Mouse (Mus musculus) liver, adult 2 months (tissue): ENCODE results near the gene Acvr1. TPM values are rescaled to one million over a fixed set of nuclear protein-coding genes. Genes with fewer than 3 reads are reported as not detected.

Experiments
- DNase-seq: peaks from one replicate; pipeline ENCODE4 v3.0.0-alpha.2; 2011; ENCODE audit warnings: low read depth, low spot score; ENCODE audit errors: extremely low read depth
- H3K27ac ChIP-seq: fragments of 200-500 bp; replicated peaks from 2 replicates; pipeline ENCODE4 v1.5.1; 2012; ENCODE audit warnings: low read depth, mild to moderate bottlenecking, control low read depth, inconsistent platforms, low read length; ENCODE audit not compliant: insufficient read depth
- H3K27me3 ChIP-seq: fragments of 200-500 bp; 2 replicates; pipeline ENCODE4 v1.6.1; 2012; ENCODE audit warnings: mild to moderate bottlenecking, moderate library complexity, low read length, inconsistent platforms; ENCODE audit not compliant: control insufficient read depth, insufficient read depth
- H3K36me3 ChIP-seq: fragments of 200-500 bp; 2 replicates; pipeline ENCODE4 v1.6.1; 2012; ENCODE audit warnings: low read length, inconsistent platforms; ENCODE audit not compliant: control insufficient read depth, insufficient read depth
- H3K4me1 ChIP-seq: fragments of 200-500 bp; 2 replicates; pipeline ENCODE4 v1.6.1; 2011; ENCODE audit warnings: low read length; ENCODE audit not compliant: control insufficient read depth, insufficient read depth
- H3K4me3 ChIP-seq: fragments of 200-500 bp; 2 replicates; pipeline ENCODE4 v1.5.1; 2011; ENCODE audit warnings: low read depth, mild to moderate bottlenecking, control low read depth, low read length, moderate library complexity; ENCODE audit not compliant: insufficient read depth
- H3K79me2 ChIP-seq: fragments of 200-500 bp; 2 replicates; pipeline ENCODE4 v1.6.1; 2012; ENCODE audit warnings: inconsistent platforms, mild to moderate bottlenecking, low read length, moderate library complexity; ENCODE audit not compliant: control insufficient read depth, insufficient read depth
- H3K9ac ChIP-seq: fragments of 200-500 bp; 2 replicates; pipeline ENCODE4 v1.6.1; 2012; ENCODE audit warnings: low read depth, mild to moderate bottlenecking, control low read depth, inconsistent platforms, low read length
- CTCF ChIP-seq: fragments of 200-500 bp; IDR thresholded peaks from 2 replicates; pipeline ENCODE4 v1.5.1; 2011; ENCODE audit warnings: low read depth, low read length, control low read depth
- POLR2A ChIP-seq: fragments of 200-500 bp; IDR thresholded peaks from 2 replicates; pipeline ENCODE4 v1.6.1; 2011; ENCODE audit warnings: low read length, control low read depth; ENCODE audit not compliant: insufficient read depth; ENCODE audit errors: extremely low read depth
- WGBS: fragments of 180-500 bp; shearing (Covaris S2); methylation state at CpG from one replicate; pipeline ENCODE4 v1.1.7; 2018; 5-methylcytosine and 5-hydroxymethylcytosine counted together
- polyA plus RNA-seq: library from polyadenylated mRNA; depleted of rRNA; stranded (reverse); fragments of >200 nt; gene quantifications from 2 replicates; pipeline ENCODE4 v1.2.3, GENCODE M21; 2012; rRNA removed
- total RNA-seq: library from RNA; depleted of rRNA; stranded (reverse); fragments of >200 nt; gene quantifications from 2 replicates; pipeline ENCODE4 v1.2.3, GENCODE M21; 2014; rRNA removed

Acvr1 gene
- total and polyA plus RNA-seq, 2 experiments: 5.7 to 8.4 TPM

GRCm38 (mm10) chr2:58357068-58357413 is 209.9 kb downstream of the Acvr1 start:
- DNase-seq: no peak
- no peaks in the 10 kb centered on the region for H3K79me2 ChIP-seq
- peak overlapping the region; percentile 41 for H3K4me3 ChIP-seq
- TF ChIP-seq POLR2A (no peak), CTCF (no peak)
- H3K9ac ChIP-seq: no peak overlapping the region
- no peaks in the 10 kb centered on the region for H3K36me3 ChIP-seq
- peaks cover 9% of the 10 kb centered on the region; the same call in 1 of the 2 replicates for H3K27me3 ChIP-seq
- H3K27ac ChIP-seq: no peak overlapping the region
- WGBS: under 1% methylated on average over 7 of the region's 7 CpGs
- H3K4me1 ChIP-seq: peaks cover 4% of the 10 kb centered on the region; the same call in 1 of the 2 replicates

DNA sequence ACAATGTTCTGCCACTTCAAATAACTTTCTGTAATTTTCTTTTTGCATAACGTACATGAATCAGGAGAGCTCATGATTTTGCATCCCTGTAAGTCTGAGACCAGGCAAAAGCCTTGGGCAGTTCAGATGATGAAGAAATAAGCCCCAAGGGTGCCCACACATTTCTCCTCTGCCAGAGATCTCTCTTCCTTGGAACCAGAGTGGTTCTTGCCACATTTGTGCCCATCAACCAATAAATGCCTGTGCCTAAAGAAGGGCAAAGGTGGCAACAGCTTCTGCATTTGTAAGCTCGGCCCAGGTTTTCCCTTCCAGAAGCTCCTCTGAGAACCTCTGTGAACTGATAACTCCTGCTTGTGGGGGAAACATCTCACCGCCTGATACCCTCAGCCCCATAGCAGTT is 212.6 kb downstream of the Acvr1 start:
- no peaks in the 10 kb centered on the region for H3K79me2 ChIP-seq
- H3K27ac ChIP-seq: no peak overlapping the region
- no peak overlapping the region for H3K9ac ChIP-seq
- no peak for TF ChIP-seq POLR2A
- no peak for TF ChIP-seq CTCF
- H3K4me3 ChIP-seq: no peak overlapping the region
- H3K4me1 ChIP-seq: peaks cover 4% of the 10 kb centered on the region; the same call in 1 of the 2 replicates
- 88% methylated on average over 3 of the region's 3 CpGs for WGBS
- H3K36me3 ChIP-seq: no peaks in the 10 kb centered on the region
- peaks cover 9% of the 10 kb centered on the region; the same call in 1 of the 2 replicates for H3K27me3 ChIP-seq
- no peak for DNase-seq

GRCm38 (mm10) chr2:58352846-58353245 is 214.1 kb downstream of the Acvr1 start:
- no peak for DNase-seq
- Histone ChIP-seq H3K27ac (no peak overlapping the region), H3K9ac (no peak overlapping the region), H3K4me3 (no peak overlapping the region), H3K79me2 (no peaks in the 10 kb centered on the region), H3K36me3 (no peaks in the 10 kb centered on the region), H3K27me3 (peaks cover 9% of the 10 kb centered on the region; the same call in 1 of the 2 replicates), H3K4me1 (peaks cover 4% of the 10 kb centered on the region; the same call in 1 of the 2 replicates)
- TF ChIP-seq POLR2A (no peak), CTCF (no peak)
- WGBS: 71% methylated on average over 5 of the region's 5 CpGs

GRCm38 (mm10) chr2:58350657-58351056 is 216.3 kb downstream of the Acvr1 start:
- DNase-seq: no peak
- Histone ChIP-seq H3K4me1 (no peaks in the 10 kb centered on the region), H3K4me3 (no peak overlapping the region), H3K36me3 (no peaks in the 10 kb centered on the region), H3K27ac (no peak overlapping the region), H3K79me2 (no peaks in the 10 kb centered on the region), H3K27me3 (no peaks in the 10 kb centered on the region), H3K9ac (no peak overlapping the region)
- 88% methylated on average over 2 of the region's 2 CpGs for WGBS
- TF ChIP-seq POLR2A (no peak), CTCF (no peak)

Other genes starting within 250 kb of the Acvr1 start
- gene Acvr1c, start 209.3 kb downstream of the Acvr1 start, total RNA-seq: 0.09 and 0.13 TPM in 2 replicates
- not detected in 2 replicates for gene Acvr1c, start 209.3 kb downstream of the Acvr1 start, polyA plus RNA-seq
- gene Gm17409, start 97.0 kb downstream of the Acvr1 start, total RNA-seq: not detected in 2 replicates
- gene Gm17409, start 97.0 kb downstream of the Acvr1 start, polyA plus RNA-seq: not detected in 2 replicates
- 1,501 and 1,754 TPM in 2 replicates for gene Upp2, start 141 bp upstream of the Acvr1 start, total RNA-seq
- gene Upp2, start 141 bp upstream of the Acvr1 start, polyA plus RNA-seq: 105 and 134 TPM in 2 replicates